Mouse (Mus musculus) hindbrain, postnatal 0 days (tissue): ENCODE results near the gene Cd320. TPM values are rescaled to one million over a fixed set of nuclear protein-coding genes. Genes with fewer than 3 reads are reported as not detected.
A peak's percentile ranks its signal among the peaks of the same experiment; 100 is the strongest.

Experiments used
- ATAC-seq: fragments of 200-750 bp; cut with Nextera tagmentation; 2 replicates; pipeline ENCODE4 v1.8.0; 2017; ENCODE audit warnings: mild to moderate bottlenecking, moderate TSS enrichment, moderate library complexity
- DNase-seq: peaks from one replicate; pipeline ENCODE4 v3.0.0-alpha.2; 2015; ENCODE audit warnings: low spot score
- H3K27ac ChIP-seq: fragments of 300-500 bp; sonication (generic); 2 replicates; pipeline ENCODE4 v1.5.1; 2014; ENCODE audit warnings: mild to moderate bottlenecking
- H3K27me3 ChIP-seq: fragments of 300-500 bp; sonication (generic); 2 replicates; pipeline ENCODE4 v1.6.1; 2014; ENCODE audit warnings: low read length, mixed read lengths; ENCODE audit not compliant: insufficient read depth
- H3K36me3 ChIP-seq: fragments of 300-500 bp; sonication (generic); 2 replicates; pipeline ENCODE4 v1.6.1; 2014; ENCODE audit warnings: low read length, mixed read lengths; ENCODE audit not compliant: insufficient read depth
- H3K4me1 ChIP-seq: fragments of 300-500 bp; sonication (generic); 2 replicates; pipeline ENCODE4 v1.6.1; 2014; ENCODE audit warnings: antibody characterized with exemption, low read length, mixed read lengths; ENCODE audit not compliant: insufficient read depth
- H3K4me2 ChIP-seq: fragments of 300-500 bp; sonication (generic); 2 replicates; pipeline ENCODE4 v1.6.1; 2014; ENCODE audit warnings: low read depth, mild to moderate bottlenecking, low read length, moderate library complexity, mixed read lengths
- H3K4me3 ChIP-seq: fragments of 300-500 bp; sonication (generic); 2 replicates; pipeline ENCODE4 v1.5.1; 2014; ENCODE audit warnings: low read length
- H3K9ac ChIP-seq: fragments of 300-500 bp; sonication (generic); replicated peaks from 2 replicates; pipeline ENCODE4 v1.6.1; 2014; ENCODE audit warnings: mild to moderate bottlenecking, low read length, moderate library complexity, mixed read lengths
- H3K9me3 ChIP-seq: fragments of 300-500 bp; sonication (generic); 2 replicates; pipeline ENCODE4 v1.6.1; 2016; ENCODE audit warnings: low read length, mixed read lengths
- CTCF ChIP-seq: IDR thresholded peaks from 2 replicates; pipeline ENCODE4 v1.5.1; 2016; ENCODE audit warnings: antibody characterized with exemption, control low read depth, low read depth
- WGBS: fragments of 180-500 bp; shearing (Covaris S2); extraction: QIAGEN DNeasy Blood & Tissue Kit; methylation state at CpG from one replicate; pipeline ENCODE4 v1.1.7; 2014; 5-methylcytosine and 5-hydroxymethylcytosine counted together
- polyA plus RNA-seq: library from polyadenylated mRNA; unstranded; fragments of >200 nt; fragmentation: Nextera tagmentation; extraction: Ambion mirVana; gene quantifications from 2 replicates; pipeline ENCODE4 v1.2.1, GENCODE M21; 2015
- total RNA-seq: library from RNA; depleted of rRNA; stranded (reverse); fragments of >200 nt; gene quantifications from 2 replicates; pipeline ENCODE4 v1.2.3, GENCODE M21; 2014

Gene Cd320
- total and polyA plus RNA-seq, 2 experiments from 2014 or later, result 26.0 to 55.7 TPM

- DNase-seq, result no peak
- no peaks in the 10 kb centered on the region for H3K9me3 ChIP-seq
- no peak for ATAC-seq
- no peaks in the 10 kb centered on the region for H3K36me3 ChIP-seq
- H3K27ac ChIP-seq, result no peak overlapping the region
- no peak overlapping the region for H3K4me2 ChIP-seq
- H3K27me3 ChIP-seq, result no peaks in the 10 kb centered on the region
- TF ChIP-seq CTCF, result no peak
- WGBS, result 71% methylated on average over 8 of the region's 9 CpGs
- H3K9ac ChIP-seq, result no peak overlapping the region
- no peaks in the 10 kb centered on the region for H3K4me1 ChIP-seq
- H3K4me3 ChIP-seq, result no peak overlapping the region
These were observed 35.6 kb upstream of the Cd320 start for GRCm38 (mm10) chr17:33807181-33807888.

- Histone ChIP-seq H3K27me3 (no peaks in the 10 kb centered on the region), H3K36me3 (no peaks in the 10 kb centered on the region), H3K9ac (no peak overlapping the region), H3K4me3 (no peak overlapping the region), H3K9me3 (no peaks in the 10 kb centered on the region), H3K4me1 (no peaks in the 10 kb centered on the region), H3K4me2 (no peak overlapping the region), H3K27ac (no peak overlapping the region)
- ATAC-seq, result no peak
- DNase-seq, result no peak
- no peak for TF ChIP-seq CTCF
- 41% methylated on average over 10 of the region's 10 CpGs for WGBS
These were observed 34.7 kb upstream of the Cd320 start for GRCm38 (mm10) chr17:33808192-33808591.

GRCm38 (mm10) chr17:33810334-33811141 lies 32.4 kb upstream of the Cd320 start, which contains the start of gene Kank3:
Gene Kank3, plus strand, starts transcription at chr17:33810519.
- H3K27ac ChIP-seq, result peak within 1 kb of the TSS; percentile 48; the same call in 1 of the 2 replicates
- H3K36me3 ChIP-seq, result no peaks in the 10 kb centered on the region
- DNase-seq, result peak; percentile 97
- ATAC-seq, result peak; percentile 99
- no peaks in the 10 kb centered on the region for H3K27me3 ChIP-seq
- H3K9ac ChIP-seq, result peak within 1 kb of the TSS; percentile 50
- peak within 1 kb of the TSS; percentile 90 for H3K4me2 ChIP-seq
- H3K4me1 ChIP-seq, result no peaks in the 10 kb centered on the region
- TF ChIP-seq CTCF, result peak; percentile 14
- H3K4me3 ChIP-seq, result peak within 1 kb of the TSS; percentile 53
- H3K9me3 ChIP-seq, result no peaks in the 10 kb centered on the region
- WGBS, result under 1% methylated on average over 36 of the region's 36 CpGs

GRCm38 (mm10) chr17:33811142-33811516 lies 31.8 kb upstream of the Cd320 start:
- Histone ChIP-seq H3K4me1 (no peaks in the 10 kb centered on the region), H3K9me3 (no peaks in the 10 kb centered on the region), H3K36me3 (no peaks in the 10 kb centered on the region), H3K27me3 (no peaks in the 10 kb centered on the region), H3K27ac (peak overlapping the region; percentile 26; the same call in 1 of the 2 replicates), H3K9ac (peak overlapping the region; percentile 50; the same call in 1 of the 2 replicates), H3K4me3 (peak overlapping the region; percentile 53), H3K4me2 (peak overlapping the region; percentile 90)
- ATAC-seq (no peak), DNase-seq (no peak)
- no peak for TF ChIP-seq CTCF
- WGBS, result 30% methylated on average over 7 of the region's 7 CpGs

- no peaks in the 10 kb centered on the region for H3K9me3 ChIP-seq
- H3K9ac ChIP-seq, result no peak overlapping the region
- 57% methylated on average over 3 of the region's 3 CpGs for WGBS
- H3K27me3 ChIP-seq, result no peaks in the 10 kb centered on the region
- no peak overlapping the region for H3K4me2 ChIP-seq
- ATAC-seq, result no peak
- DNase-seq, result no peak
- no peak overlapping the region; the same call in 1 of the 2 replicates for H3K27ac ChIP-seq
- no peak overlapping the region for H3K4me3 ChIP-seq
- no peak for TF ChIP-seq CTCF
- no peaks in the 10 kb centered on the region for H3K36me3 ChIP-seq
- no peaks in the 10 kb centered on the region for H3K4me1 ChIP-seq
These were observed 30.4 kb upstream of the Cd320 start for GRCm38 (mm10) chr17:33812475-33812874.

GRCm38 (mm10) chr17:33812990-33813389 lies 29.9 kb upstream of the Cd320 start:
- no peak overlapping the region for H3K4me2 ChIP-seq
- H3K27me3 ChIP-seq, result no peaks in the 10 kb centered on the region
- H3K27ac ChIP-seq, result no peak overlapping the region; the same call in 1 of the 2 replicates
- 69% methylated on average over 4 of the region's 4 CpGs for WGBS
- no peaks in the 10 kb centered on the region for H3K9me3 ChIP-seq
- H3K4me3 ChIP-seq, result no peak overlapping the region
- H3K36me3 ChIP-seq, result no peaks in the 10 kb centered on the region
- ATAC-seq, result no peak
- no peak for DNase-seq
- peaks cover 3% of the 10 kb centered on the region for H3K4me1 ChIP-seq
- no peak for TF ChIP-seq CTCF
- no peak overlapping the region for H3K9ac ChIP-seq
